Mouse (Mus musculus) granulocyte monocyte progenitor cell, adult 5-6 weeks (primary cell): ENCODE measurements around the gene Idi1. TPM values are rescaled to one million over a fixed set of nuclear protein-coding genes. Genes with fewer than 3 reads are reported as not detected.
"Not testable (repeated sequence)": the region's sequence is repeated elsewhere in the genome, so short reads cannot be mapped to it uniquely, and the experiment has no call there.

Source experiments
- ATAC-seq: replicated peaks from 2 replicates; pipeline ENCODE4 v1.8.0; 2016; ENCODE audit warnings: mild to moderate bottlenecking, moderate TSS enrichment, inconsistent platforms; ENCODE audit not compliant: poor library complexity, severe bottlenecking
- total RNA-seq, 2 experiments: library from RNA; stranded (forward) in 1 of 2; stranded (reverse) in 1 of 2; fragments of 200-712, 200-1000 nt in 1 of 2; fragments of >200 nt in 1 of 2; fragmentation: Nextera tagmentation in 1 of 2; gene quantifications; 2 replicates each; pipeline ENCODE4 v1.2.3; 2014 to 2017

Idi1 gene
- total RNA-seq, 2 experiments from 2014 or later: 19.6 to 25.0 TPM

- ATAC-seq: not testable (repeated sequence)
Observed at GRCm38 (mm10) chr13:8883870-8884269, 1.4 kb upstream of the Idi1 start.

GRCm38 (mm10) chr13:8886185-8886560 is 872 bp downstream of the Idi1 start:
- no peak for ATAC-seq

- no peak for ATAC-seq
Observed at GRCm38 (mm10) chr13:8888603-8889002, 3.3 kb downstream of the Idi1 start.

- ATAC-seq: not testable (repeated sequence)
Observed at GRCm38 (mm10) chr13:8905986-8906385, 20.7 kb downstream of the Idi1 start.

GRCm38 (mm10) chr13:8913890-8914289 is 28.6 kb downstream of the Idi1 start:
- not testable (repeated sequence) for ATAC-seq

GRCm38 (mm10) chr13:8933499-8933898 is 48.2 kb downstream of the Idi1 start:
- ATAC-seq: no peak

GRCm38 (mm10) chr13:8937611-8938140 is 52.4 kb downstream of the Idi1 start:
- ATAC-seq: not testable (repeated sequence)

GRCm38 (mm10) chr13:8941110-8941509 is 55.8 kb downstream of the Idi1 start:
- not testable (repeated sequence) for ATAC-seq

- ATAC-seq: not testable (repeated sequence)
Observed at GRCm38 (mm10) chr13:8941701-8942100, 56.4 kb downstream of the Idi1 start.

Other genes with a start within 250 kb of the Idi1 start
- gene Wdr37, start 13.6 kb upstream of the Idi1 start, total RNA-seq (2014; fragmentation: Nextera tagmentation): 23.9 and 28.5 TPM in 2 replicates
- gene Wdr37, start 13.6 kb upstream of the Idi1 start, total RNA-seq (2017): 18.9 and 20.7 TPM in 2 replicates
- gene Gm9745, start 62.7 kb downstream of the Idi1 start, total RNA-seq (2014; fragmentation: Nextera tagmentation): not detected in 2 replicates
- gene Gm9745, start 62.7 kb downstream of the Idi1 start, total RNA-seq (2017): not detected in 2 replicates
- not detected in 2 replicates for gene Idi2, start 67.4 kb downstream of the Idi1 start, total RNA-seq (2014; fragmentation: Nextera tagmentation)
- gene Idi2, start 67.4 kb downstream of the Idi1 start, total RNA-seq (2017): not detected in 2 replicates
- gene Gtpbp4, start 110.6 kb downstream of the Idi1 start, total RNA-seq (2014; fragmentation: Nextera tagmentation): 71.1 and 85.6 TPM in 2 replicates
- 155 and 169 TPM in 2 replicates for gene Gtpbp4, start 110.6 kb downstream of the Idi1 start, total RNA-seq (2017)
- 59.1 and 61.6 TPM in 2 replicates for gene Larp4b, start 208.4 kb downstream of the Idi1 start, total RNA-seq (2014; fragmentation: Nextera tagmentation)
- 79.1 and 81.7 TPM in 2 replicates for gene Larp4b, start 208.4 kb downstream of the Idi1 start, total RNA-seq (2017)